Mouse (Mus musculus) lung, postnatal 4 days (tissue): Measurements from ENCODE around the gene Laptm4a.
A peak's percentile ranks its signal among the peaks of the same experiment; 100 is the strongest.

Experiments
- DNase-seq, 2 experiments: peaks; one replicate each; pipeline ENCODE4 v3.0.0; 2021

Laptm4a gene

DNA sequence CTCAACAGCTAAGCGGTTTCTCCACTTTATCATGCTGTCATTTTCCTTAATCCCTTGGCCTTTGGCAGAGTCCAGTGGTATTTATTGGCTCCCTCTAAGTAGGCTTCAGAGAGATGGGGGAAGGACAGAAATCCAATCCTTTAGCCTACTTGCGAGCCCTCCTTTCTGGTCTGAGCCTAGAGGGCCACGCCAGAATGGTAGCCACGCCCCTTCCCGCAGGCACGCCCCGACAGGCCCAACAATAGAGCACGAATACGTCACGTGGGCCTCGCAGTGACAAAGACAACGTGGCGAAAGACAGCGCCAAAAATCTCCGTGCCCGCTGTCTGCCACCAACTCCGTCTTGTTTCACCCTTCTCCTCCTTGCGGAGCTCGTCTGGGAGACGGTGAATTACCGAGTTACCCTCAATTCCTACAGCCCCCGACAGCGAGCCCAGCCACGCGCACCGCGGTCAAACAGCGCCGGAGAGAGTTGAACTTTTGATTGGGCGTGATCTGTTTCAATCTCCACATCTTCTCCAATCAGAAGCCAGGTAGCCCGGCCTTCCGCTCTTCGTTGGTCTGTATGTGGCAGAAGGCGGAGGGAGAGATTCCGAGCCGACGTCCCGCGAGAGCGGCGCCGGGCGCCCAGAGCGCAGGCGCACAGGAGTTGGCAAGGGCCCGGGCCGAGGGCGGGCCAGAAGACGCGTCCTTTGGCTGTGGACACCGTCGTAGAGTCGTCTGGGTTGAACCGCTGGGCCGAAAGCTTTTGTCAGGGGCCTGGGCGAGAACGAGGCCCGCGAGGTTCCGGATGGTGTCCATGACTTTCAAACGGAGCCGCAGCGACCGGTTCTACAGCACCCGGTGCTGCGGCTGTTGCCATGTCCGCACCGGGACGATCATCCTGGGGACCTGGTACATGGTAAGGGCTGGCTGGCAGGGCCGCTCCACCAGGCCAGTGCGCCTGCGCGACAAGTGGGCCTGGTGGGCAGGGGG lies at the start of gene Laptm4a:
TSS of gene Laptm4a (plus strand) at position 271 of the 975 bp plus-strand sequence.
- peak; percentile 99 to 100 for DNase-seq

DNA sequence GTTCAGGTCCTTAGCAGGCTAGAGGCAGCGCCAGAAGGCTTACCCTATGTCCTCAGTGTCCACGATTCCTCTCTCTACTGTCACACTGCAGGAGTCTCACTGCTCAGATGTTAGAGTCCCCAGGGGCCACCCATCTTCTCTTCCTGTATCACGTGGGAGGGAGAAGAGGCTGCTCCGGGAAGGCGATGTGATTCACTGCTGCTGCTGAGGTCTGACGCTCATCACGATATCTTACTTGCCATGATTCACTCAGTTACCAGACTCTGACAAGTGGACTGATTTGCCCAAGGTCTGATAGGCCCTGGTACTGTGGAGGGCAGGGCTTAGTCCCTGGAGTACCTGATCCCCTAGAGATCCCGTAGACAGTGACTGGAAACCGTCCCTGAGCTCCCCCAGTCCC lies 45.9 kb upstream of the Laptm4a start:
- DNase-seq = no peak

DNA sequence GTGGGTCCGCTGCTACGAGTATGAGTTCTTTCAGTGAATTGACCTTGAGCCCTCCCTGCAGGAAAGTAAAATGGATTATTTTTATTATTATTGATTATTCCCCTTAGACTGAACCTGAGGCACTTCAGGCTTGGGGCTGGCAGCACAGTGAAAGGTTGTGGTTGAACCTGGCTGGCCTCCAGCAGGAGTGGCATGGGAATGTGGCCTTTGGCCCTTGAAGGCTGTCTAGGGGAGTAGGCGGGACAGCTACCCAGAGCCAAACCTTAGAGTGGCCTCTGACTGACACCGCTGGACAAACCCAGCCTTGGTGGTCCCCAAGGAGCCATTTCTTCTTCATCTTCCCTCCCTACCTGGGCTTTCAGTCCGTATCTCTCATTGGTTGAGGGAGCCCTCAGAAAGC lies 44.6 kb upstream of the Laptm4a start:
- peak; percentile 64 to 79 for DNase-seq

DNA sequence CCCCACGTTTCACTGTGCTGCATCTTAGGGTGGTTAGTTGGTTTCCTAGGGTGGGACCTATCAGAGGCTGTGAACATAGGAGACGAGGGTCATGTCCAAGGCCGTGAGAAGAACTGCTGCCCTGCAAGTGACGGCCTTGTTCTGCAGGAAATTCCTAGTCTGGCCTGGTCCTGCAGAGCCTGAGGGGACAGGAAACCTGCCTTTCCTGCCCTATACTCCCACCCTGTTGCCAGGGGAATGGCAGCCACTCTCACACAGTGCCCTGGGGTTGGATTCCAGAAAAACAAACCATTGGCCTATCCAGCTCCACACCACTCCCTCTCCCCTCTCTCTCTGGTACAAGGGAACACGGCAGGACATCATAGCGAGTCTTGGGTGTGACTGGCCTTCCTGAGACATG lies 44.1 kb upstream of the Laptm4a start:
- DNase-seq = peak in 1 of 2 experiments; percentile 49

DNA sequence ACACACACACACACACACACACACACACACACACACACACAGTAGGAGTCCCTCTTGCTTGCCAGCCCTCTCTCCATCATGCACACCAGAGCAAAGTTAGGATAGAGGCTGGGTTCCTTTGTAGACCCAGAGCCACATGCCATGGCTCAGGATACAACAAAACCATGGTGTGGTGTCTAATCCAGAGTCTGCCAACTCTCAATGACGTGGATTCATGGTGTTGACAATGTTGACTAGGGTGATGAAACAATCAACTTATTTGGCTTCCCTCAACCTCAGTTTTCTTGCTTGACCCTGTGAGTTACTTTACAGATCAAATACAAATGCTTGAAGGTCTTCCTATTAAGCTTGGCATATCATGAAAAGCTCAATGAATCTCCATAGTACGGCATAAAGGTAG lies 42.7 kb upstream of the Laptm4a start:
- no peak for DNase-seq

DNA sequence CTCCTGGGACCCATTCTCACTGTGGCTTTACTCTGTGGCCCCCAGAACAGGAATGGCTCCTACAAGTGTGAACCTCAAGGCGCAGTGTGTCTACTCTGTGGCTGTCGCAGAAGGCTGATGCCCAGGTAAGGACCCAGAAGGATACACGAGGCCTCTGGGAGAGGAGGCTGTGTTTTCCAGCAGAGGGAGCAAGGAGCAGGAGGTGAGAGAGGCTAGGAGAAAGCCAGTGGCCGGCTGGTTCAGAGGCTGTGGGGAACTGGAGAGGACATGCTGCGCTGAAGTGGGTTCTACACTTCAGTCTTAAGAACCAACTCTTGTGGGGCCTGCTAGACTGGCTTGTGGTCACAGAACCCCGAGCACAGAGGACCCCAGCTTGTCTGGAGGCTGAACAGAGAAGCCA lies 42.1 kb upstream of the Laptm4a start:
- no peak for DNase-seq

DNA sequence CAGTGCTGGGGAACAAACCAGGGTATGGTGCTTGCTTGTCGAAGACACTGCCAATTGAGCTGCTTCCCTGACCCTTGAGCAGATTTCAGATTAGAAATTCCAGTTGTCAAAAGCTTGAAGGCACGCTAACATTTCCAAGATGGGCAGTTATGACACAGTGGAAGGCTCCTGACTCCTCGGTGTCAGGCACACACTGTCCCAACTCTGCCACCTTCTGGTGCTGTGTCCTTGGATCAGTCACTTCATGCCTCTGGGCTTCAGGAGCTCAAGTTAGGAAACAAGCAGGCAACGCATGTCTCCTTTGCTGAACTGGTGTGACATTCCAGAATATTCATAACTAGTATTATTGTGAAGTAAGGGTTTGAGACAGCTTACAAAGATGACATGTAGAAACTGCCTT lies 39.7 kb upstream of the Laptm4a start:
- DNase-seq = peak; percentile 56 to 58

DNA sequence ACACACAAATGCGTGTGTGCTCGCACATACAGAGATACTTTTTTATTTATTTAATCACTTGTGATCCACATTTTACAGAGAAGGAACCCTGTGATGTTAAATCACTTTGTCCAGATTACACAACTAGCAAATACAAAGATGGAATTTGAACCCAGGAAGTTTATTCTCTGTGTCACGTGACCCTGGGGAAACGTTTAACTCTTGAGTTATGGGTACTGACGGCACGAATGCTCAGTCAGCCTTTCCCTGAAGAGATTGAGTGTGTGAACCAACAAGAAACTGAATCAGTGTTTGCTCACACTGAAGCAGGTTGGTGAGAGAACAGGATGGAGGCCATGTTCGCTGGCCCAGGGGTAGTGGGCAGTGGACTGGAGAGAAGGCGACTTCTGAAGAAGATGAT lies 39.1 kb upstream of the Laptm4a start:
- DNase-seq = no peak

DNA sequence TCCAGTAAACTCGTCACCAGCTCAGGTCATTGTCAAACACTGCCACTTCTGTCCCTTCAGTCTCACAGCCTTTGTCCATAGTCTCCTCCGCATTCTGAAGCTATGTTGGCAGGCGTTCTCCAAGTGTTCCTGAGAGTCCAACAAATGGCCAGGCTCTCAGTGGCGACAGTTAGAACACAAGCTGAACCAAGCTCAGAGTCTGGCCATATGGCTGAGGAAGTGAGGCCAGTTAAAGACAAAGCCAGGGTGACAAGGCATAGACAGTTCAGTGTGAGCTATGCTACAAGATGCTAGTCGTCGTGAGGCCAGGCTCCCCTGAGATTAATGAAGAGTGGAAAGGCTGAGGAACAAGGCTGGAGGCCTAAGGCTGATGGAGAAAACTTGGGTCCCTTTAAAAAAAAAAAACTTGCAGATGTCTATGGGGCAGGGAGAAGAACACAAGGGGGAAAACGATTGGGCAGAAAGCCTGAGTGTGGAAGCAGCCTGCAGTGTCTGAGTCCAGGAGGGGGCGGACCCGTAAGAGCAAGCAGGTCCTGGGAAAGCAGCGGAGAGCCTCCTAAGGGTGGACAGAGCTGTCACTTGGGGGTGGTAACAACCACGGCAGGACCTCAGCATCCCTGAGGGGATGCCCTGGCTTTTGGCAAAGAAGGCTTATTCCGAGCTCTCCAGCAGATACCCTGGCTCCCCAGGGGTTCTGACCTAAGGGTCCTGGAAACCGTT lies 36.9 kb upstream of the Laptm4a start:
- DNase-seq = peak; percentile 39 to 64

DNA sequence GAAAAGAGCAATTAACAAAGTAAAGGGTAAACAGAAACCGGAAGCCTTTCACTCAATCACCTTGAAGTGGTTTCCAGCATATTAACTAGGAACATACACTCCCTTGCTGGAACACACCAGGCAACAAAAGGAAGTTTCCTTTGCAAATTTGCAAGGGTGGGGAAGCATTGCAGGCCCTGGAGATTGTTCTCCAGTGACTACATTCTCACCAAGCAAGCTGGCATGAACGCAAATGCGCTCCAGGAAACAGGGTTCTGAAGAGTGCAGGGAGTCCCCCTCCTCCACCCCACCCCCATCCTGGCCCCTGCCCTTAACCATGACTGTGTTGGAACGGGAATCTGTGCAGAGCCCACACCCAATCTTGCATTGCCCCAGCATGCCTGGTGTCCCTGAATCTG lies 36.3 kb upstream of the Laptm4a start:
- peak; percentile 40 to 59 for DNase-seq

DNA sequence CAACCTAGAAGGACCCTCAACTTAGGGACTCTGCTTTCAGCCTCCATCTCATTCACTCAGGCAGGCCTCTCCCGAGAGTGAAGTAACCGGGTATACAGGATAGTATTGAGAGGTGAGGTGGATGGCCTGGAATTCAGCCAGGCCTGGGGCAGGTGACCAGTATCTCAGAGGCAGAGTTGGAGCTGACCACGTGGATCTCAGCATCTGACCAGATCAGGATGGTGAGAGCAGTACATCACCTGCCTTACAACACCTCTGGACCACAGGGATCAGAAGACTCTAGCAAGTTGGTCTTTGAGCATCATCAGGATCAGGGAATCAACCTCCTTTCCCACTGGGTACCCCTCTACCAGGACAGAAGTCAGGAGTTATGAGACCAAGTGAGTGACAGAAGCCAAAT lies 35.5 kb upstream of the Laptm4a start:
- DNase-seq = no peak

DNA sequence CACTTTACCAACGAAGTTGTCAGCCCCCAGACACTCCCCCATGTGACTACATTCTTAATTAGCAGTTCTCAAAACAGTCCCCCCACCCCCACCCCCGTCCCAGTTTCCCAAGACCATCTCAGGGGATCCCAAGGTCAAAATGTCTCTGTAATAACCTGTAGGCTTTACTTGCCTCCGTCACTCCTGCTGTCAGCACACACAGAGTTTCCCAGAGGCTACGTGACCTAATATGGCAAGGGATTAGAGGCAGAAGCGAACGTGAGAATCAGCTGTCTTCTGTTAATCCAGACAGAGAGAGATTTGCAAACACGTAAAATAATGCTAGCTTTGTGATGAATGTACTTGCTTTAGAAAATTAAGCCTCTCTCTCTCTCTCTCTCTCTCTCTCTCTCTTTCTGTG lies 33.0 kb upstream of the Laptm4a start:
- no peak for DNase-seq

DNA sequence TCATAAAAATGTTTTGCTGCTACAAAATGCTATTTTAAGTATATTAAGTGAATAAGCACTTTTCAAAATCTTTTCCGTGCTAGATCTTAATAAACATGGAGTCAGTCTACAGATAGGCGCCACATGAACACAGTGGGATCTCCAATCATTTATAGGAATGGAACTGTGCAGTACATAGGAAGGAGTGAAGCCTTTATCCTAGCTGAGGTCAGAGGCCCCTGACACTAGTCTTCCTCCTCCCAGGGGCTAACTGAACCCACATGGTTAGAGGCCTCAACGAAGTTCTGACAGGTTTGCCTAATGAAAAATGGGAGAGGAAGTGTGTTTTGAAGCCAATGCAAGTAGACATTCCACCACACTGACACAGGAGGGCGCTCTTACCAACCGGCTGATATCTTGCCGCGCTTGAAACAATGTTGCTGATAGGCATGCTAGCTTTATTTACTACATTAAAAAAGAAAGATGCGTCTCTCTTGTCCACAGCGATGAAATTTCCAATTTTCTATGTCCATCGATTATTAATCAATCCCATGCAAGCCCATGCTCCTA lies 32.3 kb upstream of the Laptm4a start:
- DNase-seq = peak; percentile 71 to 83

DNA sequence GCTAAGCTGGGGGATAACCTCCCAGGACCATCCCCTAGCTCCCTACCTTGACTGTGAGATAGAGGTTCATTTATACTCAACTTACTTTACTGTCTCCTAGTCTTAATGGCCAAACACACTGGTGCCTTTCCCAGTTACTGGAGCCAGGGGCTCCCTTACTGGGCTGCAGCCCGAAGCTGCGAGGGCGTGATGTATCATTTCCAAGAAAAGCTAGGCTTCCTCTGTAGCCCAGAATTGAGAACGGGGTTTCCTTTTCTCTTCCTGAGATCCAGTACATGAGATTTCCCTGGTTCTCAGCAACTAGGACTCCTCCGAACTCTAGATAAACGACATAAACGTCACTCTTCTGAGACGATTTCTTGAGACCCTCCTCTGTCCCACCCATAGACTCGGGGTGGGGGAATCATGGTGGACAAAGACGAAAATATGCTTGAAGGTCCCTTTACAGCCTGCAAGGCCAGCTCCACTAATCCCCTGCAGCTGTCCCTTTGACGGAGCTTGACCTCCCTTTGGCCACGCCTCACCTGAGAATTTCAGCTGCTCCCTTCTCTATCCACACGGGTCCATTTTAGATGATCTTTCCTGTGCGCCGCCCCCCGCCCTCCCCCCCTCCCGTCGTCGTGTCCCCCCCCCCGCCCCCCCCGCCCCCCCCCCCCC lies 28.5 kb upstream of the Laptm4a start:
- no peak for DNase-seq

DNA sequence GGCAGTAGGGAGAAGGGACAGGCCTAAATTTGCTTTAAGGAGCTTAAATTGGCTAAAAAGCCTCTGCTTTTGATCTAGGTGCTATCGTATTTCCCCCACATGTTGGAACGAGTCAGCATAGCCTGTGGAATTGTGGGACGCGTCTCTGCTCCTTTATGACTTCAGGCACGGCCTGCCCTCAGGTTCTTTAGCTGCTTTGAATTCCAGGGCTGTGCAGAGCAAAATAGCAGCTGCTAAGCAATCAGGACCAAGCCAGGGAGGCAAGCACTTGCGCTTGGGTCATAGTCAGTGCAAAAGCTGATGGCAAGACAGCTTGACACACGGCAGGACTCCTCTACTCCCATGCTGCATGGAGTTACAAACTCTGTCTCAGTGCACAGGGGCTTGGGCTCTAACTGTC lies 24.3 kb upstream of the Laptm4a start:
- peak in 1 of 2 experiments; percentile 21 for DNase-seq

DNA sequence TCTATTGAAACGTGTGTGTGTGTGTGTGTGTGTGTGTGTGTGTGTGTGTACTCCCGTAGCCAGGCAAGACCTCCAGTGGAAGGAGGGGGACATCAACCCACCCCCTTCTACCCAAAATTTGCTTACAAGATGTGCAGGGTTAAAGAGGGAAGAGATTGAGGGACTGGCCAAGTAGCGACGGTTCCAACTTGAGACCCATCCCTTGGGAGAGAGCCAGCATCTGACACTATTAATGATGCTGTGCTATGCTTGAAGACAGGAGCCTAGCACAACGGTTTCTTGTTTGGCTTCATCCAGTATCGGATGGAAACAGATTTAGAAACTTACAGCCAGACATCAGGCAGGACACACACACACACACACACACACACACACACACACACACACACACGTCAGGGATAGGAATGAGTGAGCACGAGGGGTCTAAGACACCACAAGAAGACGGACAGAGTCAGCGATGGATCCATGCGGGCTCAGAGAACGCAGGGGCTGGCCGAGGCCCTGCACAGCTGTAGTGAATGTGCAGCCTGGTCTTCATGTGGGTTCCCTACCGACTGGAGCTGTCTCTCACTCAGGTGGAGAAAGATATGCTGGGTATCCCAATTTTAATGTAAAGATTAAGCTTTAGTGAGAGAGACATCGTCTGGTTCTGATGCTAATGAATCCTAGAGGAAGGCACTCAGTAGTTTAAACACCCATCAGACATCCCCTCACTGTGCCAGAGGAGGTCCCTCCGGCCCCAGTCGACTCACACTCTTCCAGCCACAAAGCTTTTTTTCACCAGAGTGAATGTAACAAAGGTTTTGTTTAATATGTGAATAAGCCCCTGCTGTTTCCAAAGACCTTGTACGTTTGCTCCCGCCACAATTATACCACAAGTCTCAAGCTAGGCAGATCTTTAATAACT lies 22.3 kb upstream of the Laptm4a start:
- DNase-seq = no peak

DNA sequence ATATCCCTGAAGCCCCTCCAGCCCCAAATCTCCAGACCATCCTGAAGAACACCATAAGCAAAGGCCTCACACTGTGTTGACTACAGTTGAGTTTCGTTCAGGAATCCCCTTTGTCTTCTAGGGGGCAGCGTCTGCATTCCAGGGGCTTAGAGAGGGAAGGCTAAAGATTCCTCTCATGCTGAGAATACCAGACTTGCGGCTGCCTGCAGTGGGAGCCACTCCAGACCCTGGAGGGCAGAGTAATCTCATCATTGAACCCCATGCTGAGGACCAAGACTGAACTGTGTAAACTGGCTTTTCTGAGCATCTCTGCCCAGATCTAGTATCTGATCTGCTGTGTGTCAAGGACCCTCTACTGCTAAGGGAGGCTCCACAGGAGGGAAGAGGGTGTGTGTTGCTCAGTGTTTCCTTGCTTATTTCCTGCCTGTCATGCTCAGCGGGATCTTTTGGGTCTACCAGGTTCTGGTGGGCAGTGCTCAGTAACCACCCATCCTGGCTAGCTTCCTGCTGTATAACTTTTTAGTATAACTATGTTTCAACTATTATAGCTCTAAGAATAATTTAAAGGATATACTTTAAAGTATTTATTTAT lies 21.3 kb upstream of the Laptm4a start:
- DNase-seq = peak in 1 of 2 experiments; percentile 46

DNA sequence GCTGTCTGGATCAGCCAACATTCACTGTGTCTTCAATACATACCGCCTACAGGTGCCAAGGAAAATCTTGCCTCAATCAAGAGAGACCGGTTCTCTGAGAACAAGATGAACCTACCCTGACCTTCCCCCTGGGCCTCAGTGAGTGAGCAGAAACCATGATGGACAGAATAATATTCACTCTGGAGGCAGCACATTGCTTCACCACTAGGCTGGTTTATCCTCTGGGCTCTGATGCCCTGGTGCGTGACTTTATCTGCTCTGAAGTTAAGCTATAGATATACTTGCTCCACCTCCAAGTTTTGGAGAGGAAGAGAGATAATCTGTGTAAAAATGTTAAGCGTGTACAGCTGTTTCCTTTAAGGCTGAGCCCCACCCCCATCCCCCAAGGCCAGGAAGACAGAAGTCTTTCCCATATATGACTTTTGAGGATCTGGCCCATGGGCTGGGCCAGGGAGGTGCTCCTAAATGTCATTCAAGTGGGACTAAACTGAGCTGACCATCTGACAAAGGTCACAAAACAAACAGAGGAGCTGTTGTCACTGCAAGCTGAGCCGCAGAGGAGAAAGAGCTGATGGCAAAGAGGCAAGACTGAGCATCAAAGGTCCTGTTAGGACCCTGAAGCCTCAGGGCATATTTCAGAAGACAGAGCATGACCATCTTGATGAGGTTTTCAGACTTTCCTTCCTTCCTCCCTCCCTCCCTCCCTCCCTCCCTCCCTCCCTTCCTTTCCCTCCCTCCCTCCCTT lies 20.4 kb upstream of the Laptm4a start:
- DNase-seq = peak; percentile 33 to 58

DNA sequence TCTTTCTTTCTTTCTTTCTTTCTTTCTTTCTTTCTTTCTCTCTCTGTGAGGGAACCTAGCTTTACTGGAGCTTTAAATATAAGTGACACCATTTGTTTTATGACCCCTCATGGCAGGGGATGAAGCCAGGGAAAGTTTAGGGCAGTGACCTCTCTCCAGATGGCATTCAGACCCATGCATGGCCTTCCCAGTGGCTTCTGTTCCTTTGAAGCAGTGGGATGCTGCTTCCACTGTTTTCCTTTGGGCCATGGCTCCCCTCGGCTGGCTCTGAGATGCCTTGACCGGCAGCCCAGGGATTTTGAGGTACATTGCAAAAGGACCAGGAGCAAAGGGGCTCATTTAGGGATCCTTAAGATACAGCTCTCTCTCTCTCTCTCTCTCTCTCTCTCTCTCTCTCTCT lies 19.5 kb upstream of the Laptm4a start:
- no peak for DNase-seq

DNA sequence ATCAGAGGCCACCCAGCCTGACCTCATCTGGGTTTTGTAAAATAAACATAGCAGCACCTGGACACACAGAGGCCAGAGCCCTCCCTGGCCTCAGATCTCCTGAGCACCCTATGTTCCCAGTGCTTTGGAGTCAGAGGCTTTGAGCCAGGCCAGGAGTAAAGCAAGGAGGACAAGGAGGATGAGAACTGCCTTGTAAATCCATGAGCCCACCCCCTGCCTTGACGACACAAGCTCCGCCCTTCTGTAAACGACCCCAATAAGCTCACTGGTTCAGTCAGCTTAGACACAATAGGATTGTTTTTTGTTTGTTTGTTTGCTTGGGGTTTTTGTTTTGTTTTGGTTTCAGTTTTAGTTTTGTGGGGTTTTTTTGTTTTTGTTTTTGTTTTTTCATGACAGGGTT lies 19.0 kb upstream of the Laptm4a start:
- no peak for DNase-seq
